Mouse (Mus musculus) lung, adult 2 months (tissue): ENCODE measurements at regions not wholly inside any gene's neighbourhood (a gene's known extent, or its start where the extent isn't known, plus 50 kb on each side); places are given as distances from the start of the nearest gene placed in this dataset.

Experiments
- CTCF ChIP-seq: fragments of 200-500 bp; IDR thresholded peaks from 2 replicates; pipeline ENCODE4 v1.5.1; 2011; ENCODE audit warnings: mild to moderate bottlenecking, low read length, control low read depth; ENCODE audit not compliant: insufficient read depth
- POLR2A ChIP-seq: fragments of 200-500 bp; IDR thresholded peaks from 2 replicates; pipeline ENCODE4 v1.6.1; 2011; ENCODE audit warnings: low read depth, mild to moderate bottlenecking, control low read depth, low read length, borderline replicate concordance; ENCODE audit errors: extremely low read depth

GRCm38 (mm10) chr12:25273631-25274305, 176.8 kb upstream of the Id2 start:
- no peak for TF ChIP-seq CTCF
- no peak for TF ChIP-seq POLR2A
